Mouse (Mus musculus): ENCODE measurements around the gene Gse1. TPM values are rescaled to one million over a fixed set of nuclear protein-coding genes. Genes with fewer than 3 reads are reported as not detected.
A peak's percentile ranks its signal among the peaks of the same experiment; 100 is the strongest.

Gene Gse1
- total and polyA plus RNA-seq, 3 experiments: 23.6 to 128 (median 66.9) TPM

- TF ChIP-seq TCF12 (IDR thresholded peaks at IDR 0.05; ENCODE audit: low read depth, low read length): peak; percentile 79
- TF ChIP-seq USF1 (IDR thresholded peaks at IDR 0.05; ENCODE audit: low read depth, low read length): no peak
- TF ChIP-seq MYB (IDR thresholded peaks at IDR 0.05; ENCODE audit: low read depth, low read length): no peak
- no peak for TF ChIP-seq E2F4 (IDR thresholded peaks at IDR 0.05; ENCODE audit: borderline replicate concordance, low read depth, low read length)
- TF ChIP-seq MAFK (IDR thresholded peaks at IDR 0.05; ENCODE audit: borderline replicate concordance, low read depth, low read length): no peak
- peak; percentile 57; the same call in 1 of the 2 replicates for TF ChIP-seq SIN3A (IDR thresholded peaks at IDR 0.05; ENCODE audit: low read length)
- no peak for TF ChIP-seq USF2 (IDR thresholded peaks at IDR 0.05; ENCODE audit: borderline replicate concordance in 1 of 2, insufficient read depth in 1 of 2, low read depth in 1 of 2, low read length in 2 of 2)
- 0 out of 2 replicates have a peak, but pooled peaks have one; percentile 28 for TF ChIP-seq ELF1 (IDR thresholded peaks at IDR 0.05; ENCODE audit: low read depth, low read length)
- TF ChIP-seq HCFC1 (IDR thresholded peaks at IDR 0.05; ENCODE audit: low read depth, low read length): no peak
- peak; percentile 88 for TF ChIP-seq MAX (IDR thresholded peaks at IDR 0.05; ENCODE audit: low read length)
- peak; percentile 88 for TF ChIP-seq MXI1 (IDR thresholded peaks at IDR 0.05; ENCODE audit: low read depth, low read length)
- peak; percentile 26; the same call in 1 of the 2 replicates for TF ChIP-seq CHD2 (IDR thresholded peaks at IDR 0.05; ENCODE audit: low read length)
- peak in 1 of 2 experiments; percentile 66; a peak in 2 of 4 replicates for TF ChIP-seq EP300 (IDR thresholded peaks at IDR 0.05; ENCODE audit: low read depth in 1 of 2, low read length in 2 of 2)
- no peak for TF ChIP-seq NRF1 (IDR thresholded peaks at IDR 0.05; ENCODE audit: insufficient read depth, low read depth, low read length, poor library complexity, severe bottlenecking)
- peak in 1 of 2 experiments; percentile 30; a peak in 1 of 4 replicates for TF ChIP-seq POLR2A (IDR thresholded peaks at IDR 0.05; ENCODE audit: control insufficient read depth in 1 of 2, insufficient read depth in 1 of 2, low read depth in 1 of 2, low read length in 2 of 2, poor library complexity in 1 of 2)
- no peak for TF ChIP-seq NELFE (IDR thresholded peaks at IDR 0.05; ENCODE audit: low read depth, low read length)
- TF ChIP-seq KAT2A (conservative IDR thresholded peaks at IDR 0.05; ENCODE audit: low read depth, low read length): no peak
Observed at GRCm38 (mm10) chr8:120470170-120470569, 241.9 kb downstream of the Gse1 start (continued).

GRCm38 (mm10) chr8:120471166-120471565 is 242.9 kb downstream of the Gse1 start:
- DNase-seq (ENCODE audit: low read depth, low spot score): peak; percentile 50
- H3K27me3 ChIP-seq (ENCODE audit: control insufficient read depth in 1 of 2, insufficient read depth in 2 of 2, low read length in 2 of 2): no peaks in the 10 kb centered on the region

DNA sequence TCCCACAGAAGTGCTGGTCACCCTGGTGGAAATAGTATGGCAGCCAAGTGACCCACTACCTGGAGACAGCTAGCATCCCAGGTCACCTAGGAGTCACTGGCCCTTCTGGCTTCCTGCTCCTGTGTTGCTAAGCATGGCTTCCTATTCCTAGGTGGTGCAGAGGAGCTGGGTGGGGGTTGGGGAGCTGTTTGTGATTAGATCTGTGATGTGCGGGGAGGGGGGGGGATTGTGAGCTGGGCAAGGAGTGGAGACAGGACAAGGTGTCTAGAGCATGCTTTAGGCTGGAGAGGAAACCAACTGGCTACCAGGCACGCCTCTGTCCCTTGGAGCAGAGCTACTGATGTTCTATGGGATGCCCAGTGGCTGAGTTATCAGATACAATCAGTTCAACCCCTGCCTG is 243.5 kb downstream of the Gse1 start:
- no peak overlapping the region for H3K4me3 ChIP-seq (ENCODE audit: control insufficient read depth in 1 of 2, insufficient read depth in 1 of 2, low read depth in 2 of 2, low read length in 2 of 2)
- peaks cover 31 to 50% of the 10 kb centered on the region in 2 experiments for H3K4me1 ChIP-seq (ENCODE audit: control insufficient read depth in 1 of 2, insufficient read depth in 2 of 2, low read length in 2 of 2)
- TF ChIP-seq JUND (IDR thresholded peaks at IDR 0.05; ENCODE audit: low read depth, low read length) (no peak), RCOR1 (IDR thresholded peaks at IDR 0.05; ENCODE audit: low read depth, low read length) (no peak)
- peaks cover 0 to 43% of the 10 kb centered on the region in 2 experiments; a peak in 2 of 4 replicates for H3K36me3 ChIP-seq (ENCODE audit: control insufficient read depth in 1 of 2, insufficient read depth in 2 of 2, low read length in 2 of 2)
- no peaks in the 10 kb centered on the region for H3K27me3 ChIP-seq (ENCODE audit: control insufficient read depth in 1 of 2, insufficient read depth in 2 of 2, low read length in 2 of 2)
- DNase-seq (ENCODE audit: low read depth, low spot score): no peak
- no peaks in the 10 kb centered on the region for H3K9me3 ChIP-seq (replicated peaks; ENCODE audit: insufficient read depth, low read length)
- H3K9ac ChIP-seq (ENCODE audit: control insufficient read depth, low read depth, low read length, poor library complexity, severe bottlenecking): no peak overlapping the region
- no peak overlapping the region for H3K27ac ChIP-seq (ENCODE audit: control insufficient read depth, low read depth, low read length)
- H3K79me2 ChIP-seq (ENCODE audit: control insufficient read depth, insufficient read depth, low read length, poor library complexity): peaks cover 7% of the 10 kb centered on the region

More at GRCm38 (mm10) chr8:120471166-120471565, 242.9 kb downstream of the Gse1 start:
- no peak overlapping the region for H3K4me3 ChIP-seq (ENCODE audit: control insufficient read depth in 1 of 2, insufficient read depth in 1 of 2, low read depth in 2 of 2, low read length in 2 of 2)
- H3K4me1 ChIP-seq (ENCODE audit: control insufficient read depth in 1 of 2, insufficient read depth in 2 of 2, low read length in 2 of 2): peaks cover 25 to 46% of the 10 kb centered on the region in 2 experiments
- no peak overlapping the region for H3K27ac ChIP-seq (ENCODE audit: control insufficient read depth, low read depth, low read length)
- peaks cover 0 to 37% of the 10 kb centered on the region in 2 experiments; a peak in 2 of 4 replicates for H3K36me3 ChIP-seq (ENCODE audit: control insufficient read depth in 1 of 2, insufficient read depth in 2 of 2, low read length in 2 of 2)
- H3K9me3 ChIP-seq (replicated peaks; ENCODE audit: insufficient read depth, low read length): no peaks in the 10 kb centered on the region
- H3K79me2 ChIP-seq (ENCODE audit: control insufficient read depth, insufficient read depth, low read length, poor library complexity): peaks cover 5% of the 10 kb centered on the region
- TF ChIP-seq CTCF (IDR thresholded peaks at IDR 0.05 in 2 of 3, conservative IDR thresholded peaks at IDR 0.05 in 1 of 3; ENCODE audit: control insufficient read depth in 1 of 3, insufficient read depth in 1 of 3, low read depth in 2 of 3, low read length in 3 of 3, poor library complexity in 1 of 3, severe bottlenecking in 1 of 3): peak; percentile 35 to 77 (median 53); a peak in 5 of 6 replicates
- TF ChIP-seq CHD2 (IDR thresholded peaks at IDR 0.05; ENCODE audit: low read length): no peak
- no peak overlapping the region for H3K9ac ChIP-seq (ENCODE audit: control insufficient read depth, low read depth, low read length, poor library complexity, severe bottlenecking)

Measured in MEL (cell line).